Mouse (Mus musculus) yolk sac, embryonic 10.5 days (tissue): ENCODE measurements around the gene Tbc1d22a.

ENCODE experiments used
- DNase-seq: peaks from one replicate; pipeline ENCODE4 v3.0.0-alpha.2; 2017; ENCODE audit warnings: low spot score

Tbc1d22a gene

GRCm38 (mm10) chr15:86280137-86280536 lies 65.9 kb downstream of the Tbc1d22a start:
- DNase-seq, result no peak

GRCm38 (mm10) chr15:86283238-86283637 lies 69.0 kb downstream of the Tbc1d22a start:
- no peak for DNase-seq

GRCm38 (mm10) chr15:86285296-86285695 lies 71.0 kb downstream of the Tbc1d22a start:
- DNase-seq, result no peak

GRCm38 (mm10) chr15:86290074-86290473 lies 75.8 kb downstream of the Tbc1d22a start:
- no peak for DNase-seq

GRCm38 (mm10) chr15:86292288-86292687 lies 78.0 kb downstream of the Tbc1d22a start:
- DNase-seq, result no peak

- DNase-seq, result no peak
These were observed 80.2 kb downstream of the Tbc1d22a start for GRCm38 (mm10) chr15:86294426-86294825.

- no peak for DNase-seq
These were observed 81.5 kb downstream of the Tbc1d22a start for GRCm38 (mm10) chr15:86295722-86296288.

GRCm38 (mm10) chr15:86297281-86297680 lies 83.0 kb downstream of the Tbc1d22a start:
- DNase-seq, result no peak

- DNase-seq, result no peak
These were observed 89.6 kb downstream of the Tbc1d22a start for GRCm38 (mm10) chr15:86303876-86304275.

- no peak for DNase-seq
These were observed 90.6 kb downstream of the Tbc1d22a start for GRCm38 (mm10) chr15:86304861-86305260.

- no peak for DNase-seq
These were observed 91.0 kb downstream of the Tbc1d22a start for GRCm38 (mm10) chr15:86305290-86305689.

- no peak for DNase-seq
These were observed 95.1 kb downstream of the Tbc1d22a start for GRCm38 (mm10) chr15:86309213-86309829.

GRCm38 (mm10) chr15:86320803-86321510 lies 106.7 kb downstream of the Tbc1d22a start:
- DNase-seq, result no peak

GRCm38 (mm10) chr15:86326341-86326740 lies 112.1 kb downstream of the Tbc1d22a start:
- no peak for DNase-seq

- DNase-seq, result no peak
These were observed 115.7 kb downstream of the Tbc1d22a start for GRCm38 (mm10) chr15:86329911-86330310.

- no peak for DNase-seq
These were observed 116.2 kb downstream of the Tbc1d22a start for GRCm38 (mm10) chr15:86330454-86330853.

- no peak for DNase-seq
These were observed 117.4 kb downstream of the Tbc1d22a start for GRCm38 (mm10) chr15:86331501-86332245.

- DNase-seq, result no peak
These were observed 118.9 kb downstream of the Tbc1d22a start for GRCm38 (mm10) chr15:86333176-86333575.

GRCm38 (mm10) chr15:86333606-86334005 lies 119.3 kb downstream of the Tbc1d22a start:
- no peak for DNase-seq

GRCm38 (mm10) chr15:86334276-86334675 lies 120.0 kb downstream of the Tbc1d22a start:
- no peak for DNase-seq

GRCm38 (mm10) chr15:86334745-86335144 lies 120.5 kb downstream of the Tbc1d22a start:
- no peak for DNase-seq

- no peak for DNase-seq
These were observed 121.5 kb downstream of the Tbc1d22a start for GRCm38 (mm10) chr15:86335781-86336180.

GRCm38 (mm10) chr15:86337726-86338125 lies 123.5 kb downstream of the Tbc1d22a start:
- DNase-seq, result no peak
